Mouse (Mus musculus): ENCODE results near the gene Nckap5. TPM values are rescaled to one million over a fixed set of nuclear protein-coding genes. Genes with fewer than 3 reads are reported as not detected.

The Nckap5 gene
- polyA plus RNA-seq, 1 experiment from 2014 or later, result 3.2 TPM

- Histone ChIP-seq H3K27me3 (ENCODE audit: control insufficient read depth, insufficient read depth, low read length) (peaks cover 5% of the 10 kb centered on the region; the same call in 1 of the 2 replicates), H3K4me3 (ENCODE audit: low read depth, low read length) (no peak overlapping the region), H3K36me3 (ENCODE audit: control insufficient read depth, insufficient read depth, low read length) (no peaks in the 10 kb centered on the region), H3K4me2 (no peak overlapping the region), H3K9ac (ENCODE audit: low read depth, low read length) (no peak overlapping the region), H3K9me3 (replicated peaks; ENCODE audit: control insufficient read depth, low read length) (no peaks in the 10 kb centered on the region), H3K4me1 (ENCODE audit: control insufficient read depth, insufficient read depth, low read length) (no peaks in the 10 kb centered on the region), H3K27ac (ENCODE audit: low read depth, low read length) (no peak overlapping the region)
- 55% methylated on average over 6 of the region's 6 CpGs for WGBS (ENCODE audit: insufficient replicate concordance)
- ATAC-seq (replicated peaks; ENCODE audit: insufficient number of reproducible peaks, low FRiP score, low TSS enrichment), result no peak
Observed at GRCm38 (mm10) chr1:126490256-126490655, 340.3 kb downstream of the Nckap5 start.

GRCm38 (mm10) chr1:126484664-126485087 lies 345.9 kb downstream of the Nckap5 start:
- no peak overlapping the region for H3K27ac ChIP-seq (ENCODE audit: low read depth, low read length)
- no peak for ATAC-seq (replicated peaks; ENCODE audit: insufficient number of reproducible peaks, low FRiP score, low TSS enrichment)

GRCm38 (mm10) chr1:126483665-126484064 lies 346.9 kb downstream of the Nckap5 start:
- ATAC-seq (replicated peaks; ENCODE audit: insufficient number of reproducible peaks, low FRiP score, low TSS enrichment), result no peak
- H3K9me3 ChIP-seq (replicated peaks; ENCODE audit: control insufficient read depth, low read length), result no peaks in the 10 kb centered on the region
- H3K4me2 ChIP-seq, result no peak overlapping the region
- H3K36me3 ChIP-seq (ENCODE audit: control insufficient read depth, insufficient read depth, low read length), result no peaks in the 10 kb centered on the region
- no peak overlapping the region for H3K9ac ChIP-seq (ENCODE audit: low read depth, low read length)
- H3K27me3 ChIP-seq (ENCODE audit: control insufficient read depth, insufficient read depth, low read length), result no peaks in the 10 kb centered on the region
- H3K27ac ChIP-seq (ENCODE audit: low read depth, low read length), result no peak overlapping the region
- H3K4me1 ChIP-seq (ENCODE audit: control insufficient read depth, insufficient read depth, low read length), result no peaks in the 10 kb centered on the region
- 68% methylated on average over 3 of the region's 3 CpGs for WGBS (ENCODE audit: insufficient replicate concordance)
- H3K4me3 ChIP-seq (ENCODE audit: low read depth, low read length), result no peak overlapping the region

More at GRCm38 (mm10) chr1:126484664-126485087, 345.9 kb downstream of the Nckap5 start:
- Histone ChIP-seq H3K36me3 (ENCODE audit: control insufficient read depth, insufficient read depth, low read length) (no peaks in the 10 kb centered on the region), H3K27me3 (ENCODE audit: control insufficient read depth, insufficient read depth, low read length) (no peaks in the 10 kb centered on the region), H3K4me1 (ENCODE audit: control insufficient read depth, insufficient read depth, low read length) (no peaks in the 10 kb centered on the region), H3K9ac (ENCODE audit: low read depth, low read length) (no peak overlapping the region), H3K9me3 (replicated peaks; ENCODE audit: control insufficient read depth, low read length) (no peaks in the 10 kb centered on the region), H3K4me2 (no peak overlapping the region), H3K4me3 (ENCODE audit: low read depth, low read length) (no peak overlapping the region)
- 80% methylated on average over 6 of the region's 6 CpGs for WGBS (ENCODE audit: insufficient replicate concordance)

- Histone ChIP-seq H3K4me1 (ENCODE audit: control insufficient read depth, insufficient read depth, low read length) (no peaks in the 10 kb centered on the region), H3K36me3 (ENCODE audit: control insufficient read depth, insufficient read depth, low read length) (no peaks in the 10 kb centered on the region), H3K9me3 (replicated peaks; ENCODE audit: control insufficient read depth, low read length) (no peaks in the 10 kb centered on the region), H3K4me2 (no peak overlapping the region), H3K27me3 (ENCODE audit: control insufficient read depth, insufficient read depth, low read length) (no peaks in the 10 kb centered on the region), H3K27ac (ENCODE audit: low read depth, low read length) (no peak overlapping the region), H3K9ac (ENCODE audit: low read depth, low read length) (no peak overlapping the region), H3K4me3 (ENCODE audit: low read depth, low read length) (no peak overlapping the region)
- no peak for ATAC-seq (replicated peaks; ENCODE audit: insufficient number of reproducible peaks, low FRiP score, low TSS enrichment)
- WGBS (ENCODE audit: insufficient replicate concordance), result 63% methylated on average over 7 of the region's 7 CpGs
Observed at GRCm38 (mm10) chr1:126481459-126482228, 349.0 kb downstream of the Nckap5 start.

- Histone ChIP-seq H3K4me2 (no peak overlapping the region), H3K27ac (ENCODE audit: low read depth, low read length) (no peak overlapping the region), H3K4me3 (ENCODE audit: low read depth, low read length) (no peak overlapping the region), H3K27me3 (ENCODE audit: control insufficient read depth, insufficient read depth, low read length) (no peaks in the 10 kb centered on the region), H3K9me3 (replicated peaks; ENCODE audit: control insufficient read depth, low read length) (no peaks in the 10 kb centered on the region), H3K4me1 (ENCODE audit: control insufficient read depth, insufficient read depth, low read length) (no peaks in the 10 kb centered on the region), H3K9ac (ENCODE audit: low read depth, low read length) (no peak overlapping the region), H3K36me3 (ENCODE audit: control insufficient read depth, insufficient read depth, low read length) (no peaks in the 10 kb centered on the region)
- 74% methylated on average over 5 of the region's 5 CpGs for WGBS (ENCODE audit: insufficient replicate concordance)
- ATAC-seq (replicated peaks; ENCODE audit: insufficient number of reproducible peaks, low FRiP score, low TSS enrichment), result no peak
Observed at GRCm38 (mm10) chr1:126473044-126473443, 357.6 kb downstream of the Nckap5 start.

- Histone ChIP-seq H3K27me3 (ENCODE audit: control insufficient read depth, insufficient read depth, low read length) (no peaks in the 10 kb centered on the region), H3K4me2 (no peak overlapping the region), H3K27ac (ENCODE audit: low read depth, low read length) (no peak overlapping the region), H3K9ac (ENCODE audit: low read depth, low read length) (no peak overlapping the region), H3K36me3 (ENCODE audit: control insufficient read depth, insufficient read depth, low read length) (no peaks in the 10 kb centered on the region), H3K4me1 (ENCODE audit: control insufficient read depth, insufficient read depth, low read length) (no peaks in the 10 kb centered on the region), H3K4me3 (ENCODE audit: low read depth, low read length) (no peak overlapping the region), H3K9me3 (replicated peaks; ENCODE audit: control insufficient read depth, low read length) (no peaks in the 10 kb centered on the region)
- 56% methylated on average over 2 of the region's 2 CpGs for WGBS (ENCODE audit: insufficient replicate concordance)
- ATAC-seq (replicated peaks; ENCODE audit: insufficient number of reproducible peaks, low FRiP score, low TSS enrichment), result no peak
Observed at GRCm38 (mm10) chr1:126471419-126471818, 359.2 kb downstream of the Nckap5 start.

- no peaks in the 10 kb centered on the region for H3K27me3 ChIP-seq (ENCODE audit: control insufficient read depth, insufficient read depth, low read length)
- no peak overlapping the region for H3K27ac ChIP-seq (ENCODE audit: low read depth, low read length)
- H3K36me3 ChIP-seq (ENCODE audit: control insufficient read depth, insufficient read depth, low read length), result no peaks in the 10 kb centered on the region
- no peak for ATAC-seq (replicated peaks; ENCODE audit: insufficient number of reproducible peaks, low FRiP score, low TSS enrichment)
- H3K9me3 ChIP-seq (replicated peaks; ENCODE audit: control insufficient read depth, low read length), result no peaks in the 10 kb centered on the region
- no peak overlapping the region for H3K4me2 ChIP-seq
- 59% methylated on average over 2 of the region's 2 CpGs for WGBS (ENCODE audit: insufficient replicate concordance)
- H3K9ac ChIP-seq (ENCODE audit: low read depth, low read length), result no peak overlapping the region
- H3K4me1 ChIP-seq (ENCODE audit: control insufficient read depth, insufficient read depth, low read length), result no peaks in the 10 kb centered on the region
- H3K4me3 ChIP-seq (ENCODE audit: low read depth, low read length), result no peak overlapping the region
Observed at GRCm38 (mm10) chr1:126470883-126471282, 359.7 kb downstream of the Nckap5 start.

- Histone ChIP-seq H3K9me3 (replicated peaks; ENCODE audit: control insufficient read depth, low read length) (no peaks in the 10 kb centered on the region), H3K9ac (ENCODE audit: low read depth, low read length) (no peak overlapping the region), H3K27ac (ENCODE audit: low read depth, low read length) (no peak overlapping the region), H3K4me1 (ENCODE audit: control insufficient read depth, insufficient read depth, low read length) (no peaks in the 10 kb centered on the region), H3K4me2 (no peak overlapping the region), H3K27me3 (ENCODE audit: control insufficient read depth, insufficient read depth, low read length) (no peaks in the 10 kb centered on the region), H3K4me3 (ENCODE audit: low read depth, low read length) (no peak overlapping the region), H3K36me3 (ENCODE audit: control insufficient read depth, insufficient read depth, low read length) (no peaks in the 10 kb centered on the region)
- WGBS (ENCODE audit: insufficient replicate concordance), result 57% methylated on average over 5 of the region's 5 CpGs
- no peak for ATAC-seq (replicated peaks; ENCODE audit: insufficient number of reproducible peaks, low FRiP score, low TSS enrichment)
Observed at GRCm38 (mm10) chr1:126469818-126470544, 360.6 kb downstream of the Nckap5 start.
